Mouse (Mus musculus): ENCODE measurements around the gene Suv39h1. TPM values are rescaled to one million over a fixed set of nuclear protein-coding genes. Genes with fewer than 3 reads are reported as not detected.

The Suv39h1 gene
- polyA plus RNA-seq, 1 experiment from 2014 or later, result 37.2 TPM

DNA sequence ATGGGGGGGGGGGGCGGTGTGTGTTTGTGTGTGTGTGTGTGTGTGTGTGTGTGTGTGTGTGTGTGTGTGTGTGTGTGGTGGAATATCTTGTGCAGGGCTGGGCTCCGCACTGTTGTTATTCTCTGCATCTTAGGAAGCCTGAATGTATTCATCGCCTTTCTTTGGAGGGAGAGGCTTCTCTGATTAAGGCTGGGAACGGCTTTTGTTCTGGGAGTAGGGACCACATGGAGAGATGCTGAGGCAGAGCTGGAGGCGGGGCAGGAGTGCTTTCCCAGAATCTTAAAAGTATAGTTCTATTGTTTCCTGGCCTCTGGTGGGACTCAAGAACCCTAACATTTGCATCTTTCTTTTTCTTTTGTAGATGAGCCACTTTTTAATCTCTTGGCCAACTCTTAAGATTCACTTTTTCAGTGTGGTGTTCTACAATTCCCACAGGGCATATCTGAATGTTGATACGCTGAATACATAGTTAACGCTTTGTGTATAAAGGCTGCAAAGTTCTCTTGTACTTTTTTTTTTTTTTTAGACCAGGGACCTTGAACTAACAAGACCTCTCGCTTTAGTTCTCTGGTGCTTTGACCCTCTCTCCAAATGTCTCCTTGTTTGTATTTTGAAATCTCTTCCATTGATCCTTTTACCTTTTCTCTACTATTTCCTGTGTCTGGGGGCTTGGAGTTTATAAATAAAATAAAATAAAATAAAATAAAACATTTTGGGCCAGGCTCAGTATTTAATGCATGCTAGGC is 60.8 kb downstream of the Suv39h1 start:
- 19% methylated on average over 7 of the region's 8 CpGs for WGBS
- Histone ChIP-seq H3K4me1 (ENCODE audit: control insufficient read depth, insufficient read depth, low read length) (no peaks in the 10 kb centered on the region), H3K27ac (ENCODE audit: low read depth, low read length) (no peak overlapping the region), H3K36me3 (ENCODE audit: control insufficient read depth, insufficient read depth, low read length) (no peaks in the 10 kb centered on the region), H3K9ac (replicated peaks; ENCODE audit: low read depth, low read length) (no peak overlapping the region), H3K4me2 (ENCODE audit: low read depth, low read length) (no peak overlapping the region), H3K4me3 (ENCODE audit: low read depth, low read length) (no peak overlapping the region), H3K9me3 (ENCODE audit: control insufficient read depth, low read length) (no peaks in the 10 kb centered on the region), H3K27me3 (ENCODE audit: control insufficient read depth, insufficient read depth, low read length) (no peaks in the 10 kb centered on the region)
- no peak for ATAC-seq (ENCODE audit: low read depth)

GRCm38 (mm10) chrX:8013157-8013556 is 61.4 kb downstream of the Suv39h1 start:
- Histone ChIP-seq H3K4me3 (ENCODE audit: low read depth, low read length) (no peak overlapping the region), H3K27ac (ENCODE audit: low read depth, low read length) (no peak overlapping the region), H3K4me2 (ENCODE audit: low read depth, low read length) (no peak overlapping the region), H3K36me3 (ENCODE audit: control insufficient read depth, insufficient read depth, low read length) (no peaks in the 10 kb centered on the region), H3K9me3 (ENCODE audit: control insufficient read depth, low read length) (no peaks in the 10 kb centered on the region), H3K4me1 (ENCODE audit: control insufficient read depth, insufficient read depth, low read length) (no peaks in the 10 kb centered on the region), H3K9ac (replicated peaks; ENCODE audit: low read depth, low read length) (no peak overlapping the region), H3K27me3 (ENCODE audit: control insufficient read depth, insufficient read depth, low read length) (no peaks in the 10 kb centered on the region)
- ATAC-seq (ENCODE audit: low read depth), result no peak
- 17% methylated on average over 2 of the region's 2 CpGs for WGBS

Other genes with a start within 250 kb of the Suv39h1 start
- gene Otud5, start 233.4 kb downstream of the Suv39h1 start, polyA plus RNA-seq (2014; fragmentation: Nextera tagmentation; extraction: Ambion mirVana), result 26.8 and 28.1 TPM in 2 replicates
- 20.7 and 22.9 TPM in 2 replicates for gene Pim2, start 196.5 kb downstream of the Suv39h1 start, polyA plus RNA-seq (2014; fragmentation: Nextera tagmentation; extraction: Ambion mirVana)
- 23.6 and 25.1 TPM in 2 replicates for gene Slc35a2, start 190.7 kb downstream of the Suv39h1 start, polyA plus RNA-seq (2014; fragmentation: Nextera tagmentation; extraction: Ambion mirVana)
- 184 and 191 TPM in 2 replicates for gene Pqbp1, start 175.5 kb downstream of the Suv39h1 start, polyA plus RNA-seq (2014; fragmentation: Nextera tagmentation; extraction: Ambion mirVana)
- gene Timm17b, start 175.4 kb downstream of the Suv39h1 start, polyA plus RNA-seq (2014; fragmentation: Nextera tagmentation; extraction: Ambion mirVana), result 146 and 167 TPM in 2 replicates
- gene Gm10491, start 166.9 kb downstream of the Suv39h1 start, polyA plus RNA-seq (2014; fragmentation: Nextera tagmentation; extraction: Ambion mirVana), result not detected in 2 replicates
- gene Gm10490, start 165.2 kb downstream of the Suv39h1 start, polyA plus RNA-seq (2014; fragmentation: Nextera tagmentation; extraction: Ambion mirVana), result not detected in 2 replicates
- gene Pcsk1n, start 154.9 kb downstream of the Suv39h1 start, polyA plus RNA-seq (2014; fragmentation: Nextera tagmentation; extraction: Ambion mirVana), result 245 and 258 TPM in 2 replicates
- not detected in 2 replicates for gene Eras, start 146.2 kb downstream of the Suv39h1 start, polyA plus RNA-seq (2014; fragmentation: Nextera tagmentation; extraction: Ambion mirVana)
- gene Hdac6, start 126.9 kb downstream of the Suv39h1 start, polyA plus RNA-seq (2014; fragmentation: Nextera tagmentation; extraction: Ambion mirVana), result 56.8 and 59.1 TPM in 2 replicates
- gene Gata1, start 96.7 kb downstream of the Suv39h1 start, polyA plus RNA-seq (2014; fragmentation: Nextera tagmentation; extraction: Ambion mirVana), result not detected in 2 replicates
- 0.43 and 1.2 TPM in 2 replicates for gene Glod5, start 56.3 kb downstream of the Suv39h1 start, polyA plus RNA-seq (2014; fragmentation: Nextera tagmentation; extraction: Ambion mirVana)
- 0.12 and 0.28 TPM in 2 replicates for gene Was, start 15.7 kb upstream of the Suv39h1 start, polyA plus RNA-seq (2014; fragmentation: Nextera tagmentation; extraction: Ambion mirVana)
- gene Wdr13, start 58.1 kb upstream of the Suv39h1 start, polyA plus RNA-seq (2014; fragmentation: Nextera tagmentation; extraction: Ambion mirVana), result 63.7 and 66.9 TPM in 2 replicates
- gene Rbm3, start 71.1 kb upstream of the Suv39h1 start, polyA plus RNA-seq (2014; fragmentation: Nextera tagmentation; extraction: Ambion mirVana), result 379 and 383 TPM in 2 replicates
- gene Tbc1d25, start 101.4 kb upstream of the Suv39h1 start, polyA plus RNA-seq (2014; fragmentation: Nextera tagmentation; extraction: Ambion mirVana), result 23.7 and 24.4 TPM in 2 replicates
- 31.8 and 37.4 TPM in 2 replicates for gene Ebp, start 118.8 kb upstream of the Suv39h1 start, polyA plus RNA-seq (2014; fragmentation: Nextera tagmentation; extraction: Ambion mirVana)
- 48.8 and 59.7 TPM in 2 replicates for gene Porcn, start 131.8 kb upstream of the Suv39h1 start, polyA plus RNA-seq (2014; fragmentation: Nextera tagmentation; extraction: Ambion mirVana)
- gene Ftsj1, start 177.6 kb upstream of the Suv39h1 start, polyA plus RNA-seq (2014; fragmentation: Nextera tagmentation; extraction: Ambion mirVana), result 50.6 and 52.7 TPM in 2 replicates
- gene Slc38a5, start 196.4 kb upstream of the Suv39h1 start, polyA plus RNA-seq (2014; fragmentation: Nextera tagmentation; extraction: Ambion mirVana), result 24.3 and 40.7 TPM in 2 replicates

All from neural tube, embryonic 14.5 days (tissue).